Mouse (Mus musculus) erythroblast, adult 5-6 weeks (primary cell): ENCODE measurements around the gene Dglucy. TPM values are rescaled to one million over a fixed set of nuclear protein-coding genes. Genes with fewer than 3 reads are reported as not detected.
"Not testable (repeated sequence)": the region's sequence is repeated elsewhere in the genome, so short reads cannot be mapped to it uniquely, and the experiment has no call there.

Experiments
- ATAC-seq: replicated peaks from 2 replicates; pipeline ENCODE4 v1.8.0; 2016; ENCODE audit warnings: moderate number of reproducible peaks, mild to moderate bottlenecking, moderate TSS enrichment, inconsistent platforms; ENCODE audit not compliant: poor library complexity, low FRiP score, severe bottlenecking
- total RNA-seq, 2 experiments: library from RNA; stranded (forward) in 1 of 2; stranded (reverse) in 1 of 2; fragments of 150-400 nt in 1 of 2; fragments of 200-764, 138-1000 nt in 1 of 2; gene quantifications; 2 replicates each; pipeline versions ENCODE4 v1.2.3 to v1.2.4; 2015 to 2017; ENCODE audit warnings: low replicate concordance in 2 of 2

Dglucy gene
- total RNA-seq, 2 experiments from 2014 or later = 6.1 to 11.8 TPM

GRCm38 (mm10) chr12:100778276-100778933 is 452 bp upstream of the Dglucy start:
- 0 out of 2 replicates have a peak, but pooled peaks have one; percentile 26 for ATAC-seq

DNA sequence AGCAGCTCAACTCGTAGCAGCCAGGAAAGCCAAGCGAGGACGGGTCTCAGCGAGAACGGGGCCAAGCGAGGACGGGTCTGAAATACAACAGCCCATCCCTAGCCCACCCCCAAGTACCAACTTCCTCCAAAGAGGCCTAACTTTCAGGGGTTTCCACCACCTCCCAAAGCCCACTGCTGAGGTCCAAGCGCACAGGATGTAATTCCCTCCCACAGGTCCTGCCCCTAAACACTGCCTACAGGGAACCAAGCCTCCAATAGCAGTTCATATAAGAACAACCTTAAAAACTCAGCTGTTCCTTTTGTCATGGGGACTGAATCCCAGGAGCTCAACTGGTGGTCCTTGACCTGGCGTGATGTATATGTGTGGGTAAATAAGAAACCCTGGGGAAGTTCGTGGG is 1.6 kb downstream of the Dglucy start:
- ATAC-seq = no peak

DNA sequence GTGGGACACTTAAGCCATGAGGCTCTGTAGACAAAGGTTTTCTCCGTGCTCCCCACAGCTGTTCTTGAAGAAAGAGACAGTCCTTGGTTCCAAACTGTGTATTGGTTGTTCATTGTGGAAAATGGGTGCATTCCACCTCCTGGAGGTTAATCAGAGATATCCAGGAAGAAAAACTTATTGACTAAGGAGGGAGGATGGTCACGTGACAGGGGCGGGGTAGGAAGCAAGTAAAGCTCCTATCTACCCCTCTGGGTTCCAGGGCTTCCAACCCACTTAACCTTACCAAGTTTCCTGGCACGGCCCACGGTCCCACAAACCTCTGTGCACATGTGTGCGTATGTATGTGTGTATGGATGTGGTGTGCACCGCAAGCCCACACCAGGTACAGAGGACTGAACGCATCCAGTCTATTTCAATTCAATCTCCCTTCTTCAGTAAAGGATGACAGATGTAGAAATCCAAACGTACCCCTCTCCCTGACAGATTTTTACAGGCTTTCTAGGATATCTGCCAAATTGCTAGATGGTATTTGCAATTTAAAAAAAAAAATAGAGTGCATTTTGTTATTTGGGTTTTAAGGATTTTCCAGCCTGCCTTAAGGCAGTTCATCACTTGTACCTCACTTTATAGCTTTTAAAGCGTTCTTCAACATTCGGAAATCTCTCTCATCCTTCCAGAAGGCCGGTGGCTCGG is 2.7 kb downstream of the Dglucy start:
- no peak for ATAC-seq

DNA sequence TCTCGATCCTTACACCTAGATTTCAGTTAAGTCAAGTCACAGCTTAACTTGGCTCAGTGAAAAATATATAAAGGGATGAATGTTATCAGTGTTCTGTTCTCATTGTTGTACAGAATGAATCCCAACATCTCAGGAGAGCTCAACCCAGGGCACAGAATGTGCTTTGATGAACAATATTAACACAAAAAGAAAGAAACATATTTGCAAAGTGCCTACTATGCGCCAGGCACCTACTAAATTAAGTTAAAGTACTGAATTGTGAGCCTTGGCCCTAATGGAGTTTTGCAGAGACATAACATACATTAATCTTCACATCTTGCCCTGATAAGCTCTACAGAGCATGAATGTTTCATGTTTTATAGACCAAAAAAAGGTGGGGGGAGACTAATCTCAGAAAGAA is 5.3 kb downstream of the Dglucy start:
- ATAC-seq = no peak

- no peak for ATAC-seq
Measured at GRCm38 (mm10) chr12:100785344-100785743, 6.5 kb downstream of the Dglucy start.

DNA sequence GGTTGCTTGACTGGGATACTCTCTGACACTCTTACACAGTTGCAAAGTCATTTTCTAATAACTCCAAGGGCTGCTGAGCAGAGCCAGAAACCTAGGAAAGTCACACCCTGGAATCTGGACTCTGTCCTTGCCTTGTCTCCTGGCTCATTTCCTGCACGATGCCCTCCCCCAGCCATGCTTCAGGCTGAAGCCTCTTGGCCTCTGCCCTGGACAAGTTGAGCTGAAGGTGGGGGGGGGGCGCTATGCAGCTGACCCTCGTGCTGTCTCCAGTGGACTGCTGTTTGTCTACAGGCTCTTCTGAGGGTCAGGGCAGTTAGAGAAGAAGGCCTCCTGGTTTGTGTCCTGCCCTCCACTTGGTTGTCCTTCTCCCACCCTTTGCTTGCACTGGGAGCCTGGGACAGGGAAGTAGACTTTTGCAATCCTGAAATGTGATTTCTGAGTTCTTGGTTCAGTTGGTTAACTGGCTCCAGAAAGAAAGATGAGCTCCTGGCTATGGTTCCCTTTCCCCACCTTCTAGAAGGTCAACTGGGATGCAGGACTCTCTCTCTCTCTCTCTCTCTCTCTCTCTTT is 11.2 kb downstream of the Dglucy start:
- ATAC-seq = no peak

DNA sequence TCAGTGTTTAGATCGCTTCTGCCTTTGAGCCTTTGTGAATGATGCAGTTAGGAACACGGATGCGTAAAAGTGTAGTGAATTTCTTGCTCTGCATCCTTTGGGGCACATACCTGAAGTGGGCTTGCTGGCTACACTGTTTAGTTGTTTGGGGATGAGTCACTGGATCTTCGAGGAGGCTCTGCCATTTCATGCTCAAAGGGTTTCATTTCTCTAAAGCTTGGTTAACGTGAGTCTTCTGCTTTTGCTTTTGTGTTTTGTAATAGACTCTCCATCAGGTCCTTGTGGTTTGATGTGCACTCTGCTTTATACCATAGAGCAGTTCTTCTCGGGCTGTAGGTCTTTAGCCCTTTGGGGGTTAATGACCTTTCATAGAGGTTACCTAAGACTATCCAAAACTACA is 12.6 kb downstream of the Dglucy start:
- ATAC-seq = no peak

DNA sequence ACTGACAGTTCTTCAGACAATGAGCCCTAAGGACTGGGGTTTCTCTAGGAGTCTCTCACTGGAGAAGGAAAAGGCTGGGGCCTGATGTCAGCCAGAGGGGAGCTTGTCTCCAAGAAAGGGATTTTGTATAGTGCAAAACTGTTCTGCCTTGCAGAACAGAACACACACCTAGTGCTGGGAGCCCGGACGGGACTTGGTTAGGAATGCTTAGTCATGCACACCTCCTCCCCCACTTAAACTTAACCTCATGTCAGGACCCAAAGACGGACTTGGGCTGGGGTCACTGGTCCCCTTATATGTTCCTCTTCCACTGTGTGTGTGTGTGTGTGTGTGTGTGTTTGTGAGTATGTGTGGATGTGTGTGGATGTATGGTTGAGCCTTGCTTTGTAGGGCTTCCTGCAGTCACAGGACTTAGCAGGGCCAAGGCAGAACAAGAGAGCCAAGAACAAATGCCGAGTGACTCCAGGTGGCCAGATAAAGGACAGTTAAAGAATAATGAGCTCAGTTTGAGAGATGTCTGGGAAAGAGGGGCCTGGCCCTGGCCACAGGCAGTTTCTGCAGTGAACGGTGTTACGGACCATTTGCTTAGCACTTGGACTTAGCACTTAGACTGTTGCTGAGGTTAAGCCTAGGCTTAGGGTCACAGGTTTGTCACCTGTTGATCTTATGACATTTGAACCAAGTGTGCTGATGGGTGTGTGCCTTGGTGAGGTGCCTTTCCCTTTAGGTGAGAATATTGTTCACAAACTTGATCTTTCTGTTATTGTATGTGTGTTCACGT is 15.8 kb downstream of the Dglucy start:
- no peak for ATAC-seq

DNA sequence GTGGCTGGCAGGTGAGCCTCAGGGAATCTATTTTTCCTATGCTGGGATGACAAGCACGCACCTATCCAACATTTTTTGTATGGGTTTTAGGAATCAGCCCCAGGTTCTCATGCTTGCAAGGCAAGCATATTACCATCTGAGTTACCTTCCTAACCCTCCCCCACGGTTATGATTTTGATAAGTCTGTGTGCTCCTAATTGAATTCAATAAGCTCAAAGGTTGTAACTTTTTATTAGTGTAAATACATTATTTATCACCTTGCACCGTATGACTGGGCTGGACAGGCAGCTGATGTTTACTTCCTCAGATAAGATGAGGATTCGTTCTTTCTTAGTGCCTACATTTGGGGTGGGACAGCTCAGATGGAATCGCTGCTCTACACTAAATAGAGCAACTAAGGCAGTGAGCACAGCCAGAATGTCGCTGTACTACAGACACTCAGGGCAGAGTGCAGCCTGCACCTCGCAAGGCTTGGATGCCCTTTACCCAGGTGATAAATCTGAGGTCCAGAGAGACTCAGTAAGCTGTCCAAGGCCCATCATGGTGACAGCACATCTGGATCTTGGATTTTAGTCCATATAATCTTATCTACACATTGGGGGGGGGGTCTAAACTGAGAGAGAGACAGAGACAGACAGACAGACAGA is 16.7 kb downstream of the Dglucy start:
- ATAC-seq = no peak

DNA sequence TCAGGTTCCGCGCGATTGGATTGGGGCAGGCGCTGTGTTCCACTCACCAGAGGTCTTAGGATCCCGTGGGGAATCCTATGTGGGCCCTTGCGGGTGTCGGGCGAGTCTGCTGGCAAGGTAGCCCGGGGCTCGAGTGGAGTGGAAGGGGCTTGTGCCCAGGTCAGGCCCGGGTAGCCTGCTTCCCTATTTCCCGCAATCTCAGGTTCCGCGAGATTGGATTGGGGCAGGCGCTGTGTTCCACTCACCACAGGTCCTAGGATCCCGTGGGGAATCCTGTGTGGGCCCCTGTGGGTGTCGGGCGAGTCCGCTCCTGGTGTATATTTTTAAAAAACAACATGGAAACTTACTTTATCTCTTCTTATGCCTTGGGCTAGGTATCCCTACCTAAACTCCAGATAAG is 24.5 kb downstream of the Dglucy start:
- not testable (repeated sequence) for ATAC-seq

- ATAC-seq = no peak
Measured at GRCm38 (mm10) chr12:100807280-100807679, 28.4 kb downstream of the Dglucy start.

DNA sequence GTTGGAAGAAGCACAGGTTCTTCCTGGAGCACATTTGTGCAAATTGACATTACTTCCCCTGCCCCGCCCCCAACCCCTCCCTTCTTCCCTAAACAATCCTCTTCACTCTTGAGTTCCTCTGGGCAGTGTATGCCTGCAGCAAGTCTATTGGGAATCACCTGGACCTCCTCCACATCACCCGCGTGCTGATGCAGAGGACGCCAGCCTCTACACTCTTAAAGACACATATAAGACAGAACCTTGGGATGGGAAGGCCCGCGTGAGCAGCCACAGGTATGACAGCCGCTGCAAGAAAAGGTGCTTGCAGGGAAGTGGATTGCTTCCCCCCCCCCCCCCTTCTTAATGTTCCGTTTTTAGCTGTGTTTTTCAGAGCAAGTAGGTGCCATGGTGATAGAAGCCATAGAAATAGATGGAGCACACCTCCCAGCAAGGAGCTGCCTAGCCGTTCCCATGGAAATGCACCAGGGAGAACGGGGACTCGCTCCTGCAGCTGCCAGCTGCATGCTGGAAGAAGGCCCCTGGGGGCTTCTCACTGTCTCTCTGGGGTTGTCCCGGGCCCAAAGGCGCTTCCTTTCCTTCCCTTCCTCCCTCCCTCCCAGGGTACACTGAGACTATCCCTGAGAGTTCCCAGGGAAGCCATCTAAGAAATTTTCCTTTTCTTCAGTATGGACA is 29.9 kb downstream of the Dglucy start:
- no peak for ATAC-seq

GRCm38 (mm10) chr12:100810542-100810941 is 31.7 kb downstream of the Dglucy start:
- no peak for ATAC-seq

GRCm38 (mm10) chr12:100813901-100814300 is 35.0 kb downstream of the Dglucy start:
- ATAC-seq = no peak

- ATAC-seq = no peak
Measured at GRCm38 (mm10) chr12:100814671-100815070, 35.8 kb downstream of the Dglucy start.

- no peak for ATAC-seq
Measured at GRCm38 (mm10) chr12:100816906-100817305, 38.0 kb downstream of the Dglucy start.

DNA sequence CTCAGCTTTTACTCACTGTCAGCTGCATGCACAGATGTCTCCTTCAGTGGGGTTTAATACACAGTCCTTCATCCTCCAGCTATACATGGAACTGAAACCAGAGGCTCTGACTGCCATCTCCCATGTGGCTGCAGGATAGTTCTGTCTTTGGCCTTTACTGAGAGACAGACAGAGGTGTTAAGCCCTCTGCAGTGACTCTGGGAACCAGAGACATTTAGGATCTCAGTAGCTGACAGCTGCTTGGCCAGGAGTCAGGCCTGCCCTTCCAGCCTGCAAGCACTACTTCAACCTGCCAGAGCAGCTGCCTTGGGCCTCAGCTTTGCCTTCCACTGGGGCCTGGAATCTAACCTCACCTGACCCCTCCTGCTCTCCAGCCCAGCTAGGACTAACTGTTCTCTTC is 41.1 kb downstream of the Dglucy start:
- ATAC-seq = no peak

DNA sequence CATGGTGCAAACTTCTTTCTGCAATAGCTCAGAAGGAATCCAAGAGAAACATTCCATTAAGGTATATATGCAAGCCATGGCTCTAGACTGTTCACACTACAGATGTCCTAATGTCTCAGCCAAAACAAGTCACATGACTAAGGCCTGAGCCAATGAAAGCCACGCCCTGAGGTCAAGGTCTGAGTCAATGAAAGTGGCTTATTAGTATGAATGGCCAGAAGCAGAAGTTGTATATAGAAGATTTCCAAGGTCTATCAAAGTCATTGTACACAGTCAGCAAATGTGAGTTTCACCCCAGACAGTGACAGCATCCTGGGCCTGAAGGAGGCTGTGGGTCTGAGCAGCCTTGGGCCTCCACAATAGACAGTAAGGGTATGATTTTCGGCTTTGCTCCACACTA is 52.2 kb downstream of the Dglucy start:
- no peak for ATAC-seq

GRCm38 (mm10) chr12:100831629-100832325 is 52.9 kb downstream of the Dglucy start:
- no peak for ATAC-seq
